Mouse (Mus musculus): ENCODE data around the gene Robo1. TPM values are rescaled to one million over a fixed set of nuclear protein-coding genes. Genes with fewer than 3 reads are reported as not detected.

Gene Robo1
- not detected for polyA plus RNA-seq (2017; shearing (Covaris generic))

DNA sequence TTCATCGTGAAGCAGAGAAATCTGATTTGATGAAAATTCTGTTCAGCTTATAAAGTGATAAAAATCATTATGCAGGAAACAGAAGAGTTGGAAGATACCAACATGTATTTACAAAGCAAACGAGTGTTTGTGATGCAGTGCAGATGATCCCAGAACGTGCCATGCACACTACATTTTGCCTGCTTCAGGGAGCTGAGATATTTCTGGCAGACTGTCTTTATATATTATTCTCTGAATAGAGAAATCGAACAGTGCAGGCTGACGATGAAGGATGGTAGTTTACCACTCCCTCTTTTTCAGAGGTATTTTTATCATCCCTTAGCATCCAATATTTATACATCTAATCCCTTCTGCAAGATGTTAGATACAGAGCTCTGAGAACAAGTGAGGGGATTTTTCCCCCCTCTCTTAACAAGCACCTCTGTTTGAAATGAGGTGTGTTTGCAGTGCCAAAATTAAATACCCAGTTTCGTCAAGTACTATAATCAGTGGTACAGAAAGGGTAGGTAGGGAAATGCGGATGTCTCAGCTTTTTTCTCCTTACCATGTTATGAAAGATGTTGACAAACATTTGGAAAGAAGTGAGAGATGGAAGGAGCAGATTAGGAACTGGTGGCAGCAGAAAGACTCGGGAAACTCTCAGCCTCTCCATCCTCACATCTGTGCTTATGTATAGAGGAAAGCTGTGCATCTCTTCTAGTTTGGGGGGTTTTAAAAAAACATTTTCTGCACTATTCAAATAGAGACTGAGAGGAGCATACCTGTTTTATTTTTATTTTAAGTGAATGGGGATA lies at the start of gene Robo1:
Gene Robo1 (plus strand): TSS at position 770 of the 794 bp plus-strand sequence.

Measured in effector memory CD4-positive, alpha-beta T cell, adult 5 months (primary cell).